Mouse (Mus musculus): ENCODE data around the gene Clpp. TPM values are rescaled to one million over a fixed set of nuclear protein-coding genes. Genes with fewer than 3 reads are reported as not detected.

The Clpp gene
- total RNA-seq, 2 experiments from 2014 or later, result 36.9 to 38.3 TPM

DNA sequence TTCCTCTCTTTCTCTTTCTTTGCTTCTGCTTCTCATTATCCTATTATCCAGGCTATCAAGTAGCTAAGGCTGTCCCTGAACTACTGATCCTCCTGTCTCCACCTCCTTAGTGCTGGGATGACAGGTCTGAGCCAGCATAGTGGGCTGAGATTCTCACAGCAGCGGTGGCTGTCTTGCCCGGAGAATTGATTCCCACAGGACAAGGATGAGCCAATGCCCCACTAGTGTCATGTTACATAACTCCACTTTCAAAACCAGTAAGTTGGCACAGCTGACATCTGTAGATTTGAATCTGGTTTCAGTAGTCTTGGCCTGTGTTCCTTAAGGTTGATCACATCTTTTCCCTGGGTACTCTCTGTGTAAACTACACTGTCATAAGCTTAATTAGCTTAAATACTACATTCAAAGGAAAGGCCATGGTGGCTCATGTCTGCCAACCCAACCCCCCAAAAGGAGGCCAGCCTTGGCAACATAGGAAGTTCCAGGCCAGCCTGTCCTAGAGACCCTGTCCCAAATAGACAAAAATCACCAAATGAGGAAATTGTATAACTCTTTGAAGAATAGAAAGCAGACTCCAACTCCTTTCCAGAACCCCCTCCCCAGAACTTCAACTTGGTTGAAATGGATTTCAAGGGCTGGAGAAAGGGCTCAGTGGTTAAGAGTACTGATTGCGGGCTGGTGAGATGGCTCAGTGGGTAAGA, 3.9 kb upstream of the Clpp start:
- no peak for DNase-seq (ENCODE audit: low spot score)

DNA sequence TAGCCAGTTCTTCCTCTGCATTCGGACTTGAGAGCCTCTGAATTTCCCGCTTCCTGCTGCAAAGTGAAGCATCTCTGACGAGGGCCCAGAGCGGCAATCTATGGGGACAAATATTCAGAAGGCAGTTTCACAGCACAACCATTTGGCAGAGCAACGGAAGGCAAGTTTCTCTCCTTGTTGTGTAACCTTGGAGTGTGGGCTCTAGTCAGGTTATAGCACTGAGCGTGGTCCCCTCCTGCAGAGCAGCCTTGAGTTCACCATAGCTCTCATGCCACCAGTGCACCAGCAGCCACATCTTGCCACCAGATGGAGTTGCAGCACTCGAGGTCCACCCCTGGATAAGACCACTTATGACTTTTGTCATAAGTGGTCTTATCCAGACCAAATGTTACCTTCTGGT, 1.7 kb upstream of the Clpp start:
- no peak for DNase-seq (ENCODE audit: low spot score)

DNA sequence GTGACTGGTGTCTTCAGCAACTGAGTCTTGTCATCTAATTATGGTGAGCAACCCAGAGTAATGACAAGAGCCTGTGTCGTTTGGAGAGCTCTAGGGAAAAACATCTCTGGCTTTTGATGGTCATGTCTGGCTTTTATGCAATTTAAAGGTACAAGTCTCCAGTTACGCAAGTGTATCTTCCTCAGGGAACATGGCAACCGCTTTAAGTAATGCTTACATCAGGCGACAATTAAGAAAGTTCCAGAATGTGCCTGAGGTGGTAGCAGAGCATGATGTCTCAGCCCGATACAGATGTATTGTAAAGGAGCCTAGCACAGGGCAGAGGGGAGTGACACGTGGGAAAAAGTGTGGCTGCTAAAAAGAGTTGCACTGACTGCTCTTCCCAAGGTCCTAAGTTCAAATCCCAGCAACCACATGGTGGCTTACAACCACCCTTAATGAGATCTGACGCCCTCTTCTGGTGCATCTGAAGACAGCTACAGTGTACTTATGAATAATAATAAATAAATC, 1.1 kb upstream of the Clpp start:
- DNase-seq (ENCODE audit: low spot score), result no peak

DNA sequence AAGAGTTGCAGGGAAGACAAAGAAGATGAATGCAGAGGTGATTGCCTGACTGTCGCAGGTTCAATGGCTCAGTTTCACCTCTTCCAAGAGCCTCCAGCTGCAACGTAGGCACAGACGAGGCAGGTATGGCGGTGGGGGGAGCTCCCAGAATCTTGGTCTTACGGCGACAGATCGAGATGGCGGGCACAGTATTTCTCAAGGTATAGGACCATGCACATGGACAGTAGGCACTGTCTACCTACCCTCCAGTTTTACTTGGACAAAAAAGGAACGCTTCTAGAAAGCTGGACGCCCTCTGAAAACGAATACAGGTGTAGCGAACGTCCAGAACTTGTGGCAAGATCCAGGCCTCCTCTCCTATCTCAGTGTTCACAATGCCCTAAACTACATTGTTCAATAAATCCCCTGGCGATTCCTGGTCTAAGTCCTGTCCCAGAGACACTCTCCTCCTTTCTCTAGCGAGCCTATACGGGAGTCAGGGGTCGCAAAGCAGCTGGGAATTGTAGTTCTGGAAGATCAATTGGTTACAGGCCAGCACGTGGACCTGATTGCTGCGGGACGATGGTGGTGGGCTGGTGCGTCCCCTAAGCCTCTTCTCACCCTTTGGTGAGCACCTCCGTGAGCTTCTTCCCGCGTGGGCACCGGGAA, 514 bp upstream of the Clpp start:
- peak; percentile 85 for DNase-seq (ENCODE audit: low spot score)

DNA sequence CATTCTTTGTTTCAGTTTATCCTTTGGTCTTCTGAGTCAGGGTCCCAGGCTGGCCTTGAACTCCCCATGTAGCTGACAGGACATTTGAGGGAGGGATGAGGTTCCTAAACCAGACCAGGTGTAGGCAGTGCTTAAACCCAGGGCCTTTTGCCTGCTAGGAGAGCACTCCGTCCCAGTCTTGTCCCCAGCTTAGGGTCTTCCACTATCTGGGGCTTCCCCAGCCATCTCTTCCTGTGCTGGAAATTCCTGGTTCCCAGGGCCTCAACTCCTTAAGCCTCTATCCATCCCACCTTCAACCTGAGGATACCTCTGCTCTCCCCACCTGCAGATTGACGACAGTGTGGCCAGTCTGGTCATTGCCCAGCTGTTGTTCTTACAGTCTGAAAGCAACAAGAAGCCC, 861 bp downstream of the Clpp start:
- no peak for DNase-seq (ENCODE audit: low spot score)

DNA sequence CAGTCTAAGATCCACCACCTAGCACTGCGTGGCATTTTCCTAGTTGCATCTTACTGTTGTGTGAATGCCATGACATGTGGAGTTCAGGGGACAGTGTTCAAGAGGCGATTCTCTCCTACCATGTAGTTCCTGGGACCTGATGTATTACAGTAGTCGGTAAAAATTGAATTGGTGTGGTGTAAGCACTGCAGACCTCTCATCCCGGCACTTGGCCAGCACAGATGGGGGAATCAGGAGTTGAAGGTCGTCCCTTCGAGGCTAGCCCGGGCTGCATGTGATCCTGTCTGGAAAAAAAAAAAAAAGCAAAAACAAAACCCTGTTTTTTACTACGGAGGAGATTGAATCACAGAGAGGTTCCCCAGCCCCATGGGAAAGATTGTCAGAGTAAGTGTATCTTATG, 4.9 kb downstream of the Clpp start:
- DNase-seq (ENCODE audit: low spot score), result no peak

DNA sequence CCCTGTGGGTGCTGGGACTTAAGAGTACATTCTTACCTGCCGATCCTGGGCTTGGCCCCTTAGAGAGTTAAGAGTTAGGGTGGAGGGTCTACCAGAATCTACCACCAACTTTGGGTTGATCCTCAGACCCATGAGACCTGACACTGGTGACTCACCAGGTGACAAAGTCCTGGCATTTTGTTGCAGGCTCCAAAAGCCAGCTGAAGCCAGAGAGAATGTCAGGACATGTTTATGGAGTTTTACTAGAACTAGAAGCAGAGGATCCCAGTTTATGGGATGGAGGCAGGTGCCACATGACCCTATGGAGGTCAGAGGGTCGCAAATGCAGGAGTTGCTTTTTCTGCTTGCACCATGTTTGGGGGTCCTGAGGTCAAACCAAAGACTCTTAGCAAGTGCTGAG, 6.4 kb downstream of the Clpp start:
- no peak for DNase-seq (ENCODE audit: low spot score)

DNA sequence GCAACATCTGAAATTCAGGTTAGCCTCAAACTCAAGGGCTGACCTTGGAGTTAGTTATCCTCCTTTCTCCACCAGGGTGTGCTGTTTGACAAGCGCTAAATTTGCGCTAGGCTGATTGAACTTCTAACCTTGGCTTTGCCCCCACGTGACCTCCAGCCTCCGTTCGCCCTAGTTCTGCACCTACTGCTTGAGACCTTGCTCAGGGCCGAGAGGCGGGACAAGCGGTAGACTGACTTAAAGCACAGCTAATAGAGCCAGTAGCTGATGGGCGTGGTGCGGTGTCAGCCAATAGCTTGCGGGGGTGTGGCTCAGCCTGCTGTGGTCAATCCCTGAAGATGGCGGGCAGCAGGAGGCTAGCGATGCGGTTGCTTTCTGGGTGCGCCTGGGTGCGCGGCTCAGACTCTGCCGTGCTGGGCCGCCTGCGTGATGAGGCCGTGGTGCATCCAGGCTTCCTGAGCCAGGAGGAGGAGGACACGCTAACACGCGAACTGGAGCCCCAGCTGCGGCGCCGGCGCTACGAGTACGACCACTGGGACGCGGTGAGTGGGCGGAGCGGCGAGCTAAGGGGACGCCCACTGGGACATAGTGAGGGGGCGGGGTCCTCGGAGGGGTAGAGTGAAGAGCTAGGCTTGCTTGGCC, 7.0 kb downstream of the Clpp start, which contains the start of gene Alkbh7:
Gene Alkbh7, plus strand, starts transcription at position 311 of the 639 bp plus-strand sequence.
- peak; percentile 97 for DNase-seq (ENCODE audit: low spot score)

DNA sequence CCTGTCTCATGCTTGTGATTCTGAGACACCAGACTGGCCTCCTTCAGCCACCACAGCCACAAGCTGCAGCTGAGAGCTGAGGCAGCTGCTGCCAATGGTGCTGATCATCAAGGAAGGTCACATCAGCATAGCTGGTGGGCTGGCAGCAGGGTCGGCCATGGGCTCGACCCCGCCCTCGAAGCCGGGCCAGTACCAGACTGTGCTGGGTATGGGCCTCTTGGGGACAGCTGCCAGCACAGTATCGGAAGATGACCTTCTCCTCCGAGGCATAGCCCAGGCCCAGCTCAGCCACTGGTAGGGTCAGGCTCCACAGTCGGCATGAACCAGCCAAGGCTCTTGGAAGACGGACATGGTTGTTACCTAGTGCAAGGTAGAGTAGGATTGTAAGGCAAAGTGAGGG, 9.3 kb downstream of the Clpp start:
- DNase-seq (ENCODE audit: low spot score), result no peak

DNA sequence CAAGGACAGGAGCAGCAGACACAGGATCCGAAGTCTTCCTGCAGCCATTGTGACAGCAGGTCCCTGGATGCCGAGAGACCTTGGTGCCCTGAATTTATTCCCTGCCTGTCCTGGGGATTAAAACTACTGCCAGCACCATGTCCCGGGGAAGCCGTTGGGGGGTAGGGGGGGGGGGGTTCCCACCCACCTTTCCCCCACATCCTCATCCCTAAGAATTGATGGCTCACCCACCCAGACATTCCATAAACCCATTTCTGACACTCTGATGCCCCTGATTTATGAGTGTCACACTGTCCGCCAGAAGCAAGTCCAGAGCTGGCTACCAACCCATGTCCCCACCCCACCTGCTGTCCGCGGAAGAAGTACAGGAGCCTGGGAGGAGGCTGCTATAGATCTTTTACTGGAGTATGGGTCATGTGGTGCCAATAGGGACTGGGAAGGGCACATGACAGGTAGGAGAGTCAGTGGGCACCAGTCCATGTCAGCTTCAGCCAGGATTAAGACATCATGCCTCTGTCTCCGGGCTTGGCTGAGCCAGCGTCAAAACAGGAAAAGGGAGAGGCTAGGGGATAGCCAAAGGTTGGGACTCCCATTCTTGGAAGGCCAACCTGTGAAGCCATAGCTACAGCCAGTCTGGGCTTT, 10.0 kb downstream of the Clpp start, which contains the start of gene Pspn:
Gene Pspn, minus strand, starts transcription at position 51 of the 642 bp plus-strand sequence.
- no peak for DNase-seq (ENCODE audit: low spot score)

DNA sequence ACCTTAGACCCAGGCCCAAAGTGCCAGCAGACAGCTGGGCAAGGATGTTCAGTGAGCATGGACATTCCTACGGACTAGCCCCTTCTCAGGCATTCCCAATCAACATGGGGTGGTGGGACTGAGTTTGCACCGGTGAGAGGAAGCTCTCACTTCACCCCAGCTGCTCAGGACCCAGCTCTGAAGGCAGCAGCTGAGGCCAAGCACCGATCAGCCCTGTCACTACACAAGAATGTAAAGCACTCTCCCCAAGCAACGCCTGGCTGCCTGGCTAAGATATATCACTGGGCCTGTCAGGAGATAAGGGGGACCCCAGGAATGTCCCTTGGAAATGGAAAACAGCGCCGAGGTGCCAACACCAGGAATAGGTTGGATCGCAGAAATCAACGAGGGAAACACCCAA, 11.1 kb downstream of the Clpp start:
- no peak for DNase-seq (ENCODE audit: low spot score)

DNA sequence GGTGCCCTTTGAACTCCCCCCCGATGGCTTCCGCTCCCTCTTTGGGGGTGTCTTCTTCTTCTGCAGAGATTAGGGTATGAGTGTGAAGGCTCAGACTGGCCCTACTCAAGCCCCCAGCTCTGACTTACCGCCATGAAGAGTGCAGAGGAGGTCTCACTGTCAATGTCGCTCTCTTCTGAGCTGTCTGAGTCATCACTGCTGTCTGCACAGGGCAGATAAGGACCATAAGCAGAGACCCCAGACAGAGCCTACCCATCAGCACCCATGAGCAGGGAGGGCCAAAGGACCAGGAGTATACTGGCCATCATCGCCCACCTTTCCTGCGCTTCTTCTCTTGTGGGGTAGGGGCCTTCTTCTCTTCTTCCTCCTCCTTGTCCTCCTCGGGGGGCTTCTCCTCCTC, 13.9 kb downstream of the Clpp start:
- DNase-seq (ENCODE audit: low spot score), result no peak

DNA sequence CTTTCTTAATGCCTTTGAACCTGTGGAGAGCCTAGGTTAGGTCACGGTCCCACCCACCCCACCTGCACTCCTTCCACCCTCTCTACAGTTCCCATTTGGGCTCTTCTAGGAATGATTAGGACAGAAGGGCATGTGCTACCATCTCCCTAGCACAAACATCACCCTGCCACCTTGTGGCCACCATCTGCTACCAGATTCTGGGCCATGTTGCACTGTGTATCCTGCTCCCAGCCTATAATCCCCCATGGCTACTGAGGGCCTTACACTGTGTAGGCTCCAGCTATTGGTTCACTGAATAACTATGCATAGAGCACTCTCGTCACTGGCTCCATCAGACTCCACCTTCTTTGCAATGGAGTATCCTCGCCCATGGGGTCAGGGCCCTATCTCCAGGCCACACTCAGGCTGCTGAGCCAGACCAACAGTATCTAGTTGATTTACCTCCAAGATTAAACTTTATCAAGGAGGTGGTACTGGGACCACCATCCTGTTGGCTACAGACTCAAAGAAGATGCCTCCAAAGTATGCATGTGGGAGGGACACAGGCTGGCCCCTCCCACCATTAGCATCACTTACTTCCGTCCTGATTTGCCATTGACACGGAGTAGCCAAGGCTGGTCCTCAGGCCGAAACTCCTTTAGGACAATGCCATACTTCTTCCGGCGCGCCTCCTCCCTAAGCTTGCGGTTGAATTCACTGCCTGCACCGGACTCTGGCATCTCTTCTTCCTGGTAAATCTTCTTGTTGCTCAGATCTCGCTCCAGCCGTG, 17.2 kb downstream of the Clpp start:
- no peak for DNase-seq (ENCODE audit: low spot score)

DNA sequence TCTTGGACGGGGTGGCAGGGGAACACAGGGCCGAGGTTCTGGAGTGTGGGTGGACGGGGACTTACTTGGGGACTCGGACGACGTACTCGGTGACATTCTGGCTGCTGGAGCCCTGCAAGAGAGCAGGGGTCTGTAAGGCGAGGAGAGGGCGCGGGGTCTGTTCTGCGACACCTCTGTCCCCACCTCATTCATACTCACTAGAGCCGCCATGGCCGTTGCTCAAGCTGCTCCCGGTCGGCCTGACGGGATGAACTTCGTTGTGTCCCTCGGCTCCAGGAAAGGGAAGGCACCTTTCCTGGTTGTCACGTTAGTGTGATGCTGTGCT, 20.8 kb downstream of the Clpp start:
- no peak for DNase-seq (ENCODE audit: low spot score)

DNA sequence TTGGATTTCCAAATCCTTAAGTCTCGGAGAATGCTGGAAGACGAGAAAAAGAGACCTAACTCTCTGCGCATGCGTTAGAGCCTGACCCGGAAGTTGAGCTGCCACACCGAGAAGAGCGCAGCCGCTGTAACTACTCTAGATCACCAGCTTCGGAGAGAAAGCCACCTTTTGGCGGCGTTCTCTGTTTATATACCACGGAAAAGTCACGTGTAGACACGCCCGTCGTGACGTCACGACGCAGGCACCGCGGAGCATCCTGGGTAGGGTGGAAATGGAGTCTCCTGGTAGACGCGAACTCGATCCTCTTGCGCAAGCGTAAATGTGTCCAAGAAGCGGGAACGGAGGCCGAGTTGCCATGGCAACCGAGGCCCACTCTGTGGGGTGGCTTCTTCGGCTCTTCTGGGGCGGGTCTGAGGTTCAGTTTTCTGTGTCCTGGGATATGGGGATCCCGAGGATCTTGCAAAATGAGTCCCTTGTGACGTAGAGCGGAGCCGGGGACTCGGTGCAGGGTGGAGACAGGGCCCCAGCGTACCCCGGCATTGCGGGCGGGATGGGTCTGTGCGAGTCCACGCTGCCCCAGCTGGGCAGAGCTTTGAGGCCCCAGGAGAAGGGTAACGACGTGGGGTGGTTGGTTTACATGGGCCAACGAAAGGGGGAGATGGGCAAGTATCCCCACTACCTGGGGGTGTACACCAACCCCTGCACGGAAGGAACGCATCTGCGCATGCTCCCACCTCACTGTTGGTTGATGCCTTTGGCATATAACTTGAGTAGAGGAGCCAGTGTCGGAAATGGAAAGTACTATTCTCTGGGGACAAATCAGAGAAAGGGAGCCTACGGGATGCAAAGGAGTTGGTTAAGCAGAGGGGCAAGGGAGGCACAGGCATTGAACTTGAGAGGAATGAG, 21.4 kb downstream of the Clpp start, which contains the start of the genes Gtf2f1 and Gm17949:
Gene Gtf2f1, minus strand, starts transcription at position 53 of the 906 bp plus-strand sequence.
Gene Gm17949, plus strand, starts transcription at position 234 of the 906 bp plus-strand sequence.
- DNase-seq (ENCODE audit: low spot score), result peak; percentile 92

DNA sequence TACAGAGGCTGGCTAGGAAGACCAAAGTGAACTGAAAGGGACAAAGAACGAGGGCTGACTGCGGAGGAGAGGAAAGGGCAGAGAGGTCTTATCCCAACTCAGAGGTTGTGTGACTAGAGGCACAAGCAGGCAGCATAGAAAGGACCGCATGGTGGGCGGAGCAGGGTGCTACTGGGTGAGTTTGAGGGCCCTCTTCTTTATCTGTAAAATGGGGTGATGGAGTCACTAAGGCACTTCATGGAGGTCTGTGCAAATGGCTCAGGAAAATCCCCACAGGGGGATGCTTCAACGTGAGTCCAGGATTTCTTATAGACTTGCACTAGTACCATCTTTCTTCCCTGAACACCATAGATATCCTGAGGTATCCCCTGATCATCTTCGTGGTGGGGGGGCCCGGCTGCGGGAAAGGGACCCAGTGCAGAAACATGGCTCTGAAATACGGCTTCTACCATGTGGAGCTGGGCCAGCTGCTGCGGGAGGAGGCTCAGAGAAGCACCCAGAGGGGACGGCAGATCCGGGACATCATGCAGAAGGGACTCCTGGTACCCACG, 22.2 kb downstream of the Clpp start:
- no peak for DNase-seq (ENCODE audit: low spot score)

DNA sequence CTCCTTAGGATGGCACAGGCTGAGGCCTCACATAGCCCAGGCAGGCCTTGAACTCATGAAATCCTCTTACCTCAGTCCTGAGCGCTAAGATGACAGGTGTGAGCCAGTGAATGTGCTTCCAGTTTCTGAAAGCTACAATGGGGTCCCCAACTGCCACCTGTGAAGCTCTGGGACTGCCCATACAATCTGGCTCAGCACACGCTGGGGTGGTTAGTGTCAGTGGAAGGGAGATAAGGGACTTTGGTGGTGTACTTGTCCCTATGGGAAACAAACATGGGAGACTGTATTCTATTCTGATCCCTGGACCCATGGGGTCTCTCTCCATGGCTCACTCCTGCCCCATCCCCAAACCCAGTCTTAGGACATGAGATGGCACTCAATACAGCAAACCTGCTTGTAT, 29.6 kb downstream of the Clpp start:
- no peak for DNase-seq (ENCODE audit: low spot score)

DNA sequence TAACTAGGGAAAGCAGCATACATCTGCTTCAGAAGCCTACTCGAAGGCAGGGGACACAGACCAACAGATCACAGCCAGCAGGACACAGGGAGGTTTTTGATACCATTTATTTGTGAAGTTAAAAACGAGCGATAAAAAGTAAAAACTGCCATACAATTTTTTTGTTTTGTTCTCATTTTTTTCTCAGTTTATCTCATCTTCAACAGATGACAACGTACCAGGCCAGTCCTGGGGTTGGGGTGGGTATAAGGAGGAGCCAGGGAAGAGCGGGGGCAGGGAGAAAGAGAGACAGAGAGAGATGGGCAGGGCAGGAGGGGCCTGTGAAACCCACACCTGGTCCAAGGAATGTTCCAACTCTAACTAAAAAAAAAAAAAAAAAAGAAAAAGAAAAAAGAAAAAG, 30.9 kb downstream of the Clpp start:
- no peak for DNase-seq (ENCODE audit: low spot score)

DNA sequence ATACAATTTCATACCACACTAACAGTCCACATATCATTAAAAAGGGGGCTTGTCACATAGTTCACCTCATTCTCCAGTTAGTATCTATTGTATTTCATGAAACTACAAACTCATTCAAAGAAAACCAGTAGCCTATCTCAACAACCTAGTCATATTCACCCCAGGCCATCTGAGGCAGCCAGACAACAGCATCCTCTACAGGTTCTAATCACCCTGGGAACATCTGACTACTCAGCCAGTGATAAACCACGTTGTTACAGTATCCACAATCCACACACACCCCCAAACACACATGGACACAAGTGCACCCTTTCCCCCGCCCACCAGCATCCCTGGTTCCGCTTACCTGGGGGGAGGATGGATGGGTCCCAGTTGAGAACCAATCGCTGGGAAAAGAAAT, 37.4 kb downstream of the Clpp start:
- no peak for DNase-seq (ENCODE audit: low spot score)

DNA sequence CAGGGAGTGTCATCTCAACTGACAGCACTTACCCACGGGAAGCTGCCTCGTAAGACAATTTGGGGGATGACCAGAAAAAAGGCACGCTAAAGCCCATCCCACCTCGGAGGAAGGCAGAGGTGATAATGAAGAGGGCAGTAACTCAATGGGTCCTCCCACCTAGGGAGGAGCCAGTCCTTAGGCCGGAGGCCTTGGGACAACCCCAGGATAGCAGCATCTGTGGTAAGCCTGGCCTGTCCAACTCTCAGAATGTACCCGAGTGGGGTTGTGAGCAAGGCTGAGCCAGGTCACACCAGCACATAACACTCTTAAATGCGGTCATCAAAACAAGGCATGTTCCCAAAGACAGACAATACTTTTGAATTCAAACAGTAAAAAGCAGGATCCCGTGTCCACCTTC, 39.6 kb downstream of the Clpp start:
- DNase-seq (ENCODE audit: low spot score), result no peak
